Mouse (Mus musculus) myocyte (in vitro differentiated cells): ENCODE results near the gene Gucy2c.

Source experiments
- MAX ChIP-seq: IDR thresholded peaks from one replicate; pipeline ENCODE4 v1.6.1; 2011; ENCODE audit warnings: low read depth, mild to moderate bottlenecking, control low read depth
- MYOD1 ChIP-seq, 3 experiments: IDR thresholded peaks; one replicate each; pipeline ENCODE4 v1.6.1; 2011; ENCODE audit warnings: control low read depth in 2 of 3, low read depth in 2 of 3, mild to moderate bottlenecking in 2 of 3, moderate library complexity in 1 of 3; ENCODE audit not compliant: insufficient read length in 2 of 3, control insufficient read depth in 1 of 3
- POLR2A ChIP-seq: IDR thresholded peaks from one replicate; pipeline ENCODE4 v1.6.1; 2011; ENCODE audit warnings: low read depth, mild to moderate bottlenecking, control low read depth, moderate library complexity; ENCODE audit not compliant: insufficient read length
- TCF12 ChIP-seq: IDR thresholded peaks from one replicate; pipeline ENCODE4 v1.6.1; 2011; ENCODE audit warnings: mild to moderate bottlenecking, control low read depth; ENCODE audit not compliant: poor library complexity, insufficient read depth, severe bottlenecking
- USF1 ChIP-seq: IDR thresholded peaks from one replicate; pipeline ENCODE4 v1.6.1; 2011; ENCODE audit warnings: low read depth, mild to moderate bottlenecking, control low read depth, moderate library complexity

DNA sequence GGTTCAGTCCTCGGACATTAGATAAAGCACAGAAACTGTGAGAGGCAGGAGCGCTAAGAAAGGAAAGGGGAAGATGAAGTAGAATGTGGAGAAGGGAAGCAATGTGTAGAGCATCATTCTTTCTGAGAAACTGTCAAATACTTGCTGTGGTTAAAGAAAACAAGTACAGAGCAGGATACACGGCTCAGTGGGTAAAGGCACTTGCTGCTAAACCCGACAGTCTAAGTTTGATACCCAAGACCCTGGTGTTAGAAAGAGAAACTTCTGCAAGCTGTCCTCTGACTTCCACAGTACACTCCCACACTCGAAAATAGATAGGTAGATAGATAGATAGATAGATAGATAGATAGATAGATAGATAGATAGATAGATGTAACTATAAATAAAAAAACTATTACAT is 128.2 kb downstream of the Gucy2c start:
- TF ChIP-seq MYOD1 (IDR thresholded peaks at IDR 0.05; ENCODE audit: control insufficient read depth in 1 of 3, insufficient read length in 2 of 3, low read depth in 2 of 3): no peak
- TF ChIP-seq POLR2A: no peak
- no peak for TF ChIP-seq MAX
- TF ChIP-seq USF1: no peak
- no peak for TF ChIP-seq TCF12
